Mouse (Mus musculus): ENCODE measurements at regions not wholly inside any gene's neighbourhood (a gene's known extent, or its start where the extent isn't known, plus 50 kb on each side); places are given as distances from the start of the nearest gene placed in this dataset.

GRCm38 (mm10) chr13:28492015-28492414 lies 234.7 kb downstream of the Gm11361 start:
- DNase-seq (ENCODE audit: low read depth, low spot score), result no peak
- H3K27me3 ChIP-seq (ENCODE audit: control insufficient read depth in 1 of 2, insufficient read depth in 2 of 2, low read length in 2 of 2), result no peaks in the 10 kb centered on the region
- no peaks in the 10 kb centered on the region for H3K36me3 ChIP-seq (ENCODE audit: control insufficient read depth in 1 of 2, insufficient read depth in 2 of 2, low read length in 2 of 2)
- H3K4me1 ChIP-seq (ENCODE audit: control insufficient read depth in 1 of 2, insufficient read depth in 2 of 2, low read length in 2 of 2), result no peaks in the 10 kb centered on the region
- H3K79me2 ChIP-seq (ENCODE audit: control insufficient read depth, insufficient read depth, low read length, poor library complexity), result no peaks in the 10 kb centered on the region
- TF ChIP-seq POLR2AphosphoS2 (IDR thresholded peaks at IDR 0.05; ENCODE audit: low read length) (no peak), GATA1 (IDR thresholded peaks at IDR 0.05; ENCODE audit: low read depth, low read length) (no peak), ZC3H11A (IDR thresholded peaks at IDR 0.05; ENCODE audit: low read depth, low read length) (no peak), JUND (IDR thresholded peaks at IDR 0.05; ENCODE audit: low read depth, low read length) (no peak), RAD21 (IDR thresholded peaks at IDR 0.05; ENCODE audit: low read depth, low read length) (no peak), USF1 (IDR thresholded peaks at IDR 0.05; ENCODE audit: low read depth, low read length) (no peak), SIN3A (IDR thresholded peaks at IDR 0.05; ENCODE audit: low read length) (no peak), MAZ (IDR thresholded peaks at IDR 0.05; ENCODE audit: low read depth, low read length) (no peak)
- H3K27ac ChIP-seq (ENCODE audit: control insufficient read depth, low read depth, low read length), result no peak overlapping the region
- H3K9ac ChIP-seq (ENCODE audit: control insufficient read depth, low read depth, low read length, poor library complexity, severe bottlenecking), result no peak overlapping the region
- no peak overlapping the region for H3K4me3 ChIP-seq (ENCODE audit: control insufficient read depth in 1 of 2, insufficient read depth in 1 of 2, low read depth in 2 of 2, low read length in 2 of 2)
- H3K9me3 ChIP-seq (replicated peaks; ENCODE audit: insufficient read depth, low read length), result no peaks in the 10 kb centered on the region

DNA sequence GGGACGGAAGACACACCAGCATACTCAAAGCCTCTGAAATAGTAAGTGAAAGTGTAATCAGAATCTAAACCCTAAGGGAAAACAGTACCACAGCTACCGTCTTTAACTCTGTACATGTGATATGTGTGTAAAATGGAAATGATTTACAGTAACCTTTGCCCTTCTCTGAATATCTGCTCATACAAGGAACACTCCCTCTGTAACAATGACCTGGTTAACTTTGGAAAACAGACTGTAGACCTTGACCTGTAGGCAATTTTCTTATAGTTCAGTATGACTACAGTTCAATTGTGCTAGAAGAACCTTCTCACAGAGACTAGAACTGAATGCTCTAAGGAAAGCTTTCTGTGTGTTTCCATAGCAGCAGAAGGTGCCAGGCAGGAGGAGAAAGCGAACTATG lies 226.4 kb downstream of the Gm11361 start:
- TF ChIP-seq NELFE (IDR thresholded peaks at IDR 0.05; ENCODE audit: low read depth, low read length), result no peak
- no peak for TF ChIP-seq MAZ (IDR thresholded peaks at IDR 0.05; ENCODE audit: low read depth, low read length)
- no peak for TF ChIP-seq E2F4 (IDR thresholded peaks at IDR 0.05; ENCODE audit: borderline replicate concordance, low read depth, low read length)
- no peak for TF ChIP-seq MAX (IDR thresholded peaks at IDR 0.05; ENCODE audit: low read length)
- no peak for TF ChIP-seq RAD21 (IDR thresholded peaks at IDR 0.05; ENCODE audit: low read depth, low read length)
- TF ChIP-seq ZMIZ1 (IDR thresholded peaks at IDR 0.05; ENCODE audit: low read depth, low read length), result no peak
- TF ChIP-seq ELF1 (IDR thresholded peaks at IDR 0.05; ENCODE audit: low read depth, low read length), result no peak
- TF ChIP-seq POLR2A (IDR thresholded peaks at IDR 0.05; ENCODE audit: control insufficient read depth in 1 of 2, insufficient read depth in 1 of 2, low read depth in 1 of 2, low read length in 2 of 2, poor library complexity in 1 of 2), result no peak
- TF ChIP-seq CHD2 (IDR thresholded peaks at IDR 0.05; ENCODE audit: low read length), result no peak
- TF ChIP-seq TCF12 (IDR thresholded peaks at IDR 0.05; ENCODE audit: low read depth, low read length), result no peak
- TF ChIP-seq USF2 (IDR thresholded peaks at IDR 0.05; ENCODE audit: borderline replicate concordance in 1 of 2, insufficient read depth in 1 of 2, low read depth in 1 of 2, low read length in 2 of 2), result no peak
- no peak for TF ChIP-seq MEF2A (IDR thresholded peaks at IDR 0.05; ENCODE audit: extremely low read depth, insufficient replicate concordance, low read depth, low read length, poor library complexity, severe bottlenecking)
- TF ChIP-seq USF1 (IDR thresholded peaks at IDR 0.05; ENCODE audit: low read depth, low read length), result no peak
- no peak for TF ChIP-seq SIN3A (IDR thresholded peaks at IDR 0.05; ENCODE audit: low read length)
- no peak for TF ChIP-seq ZKSCAN1 (IDR thresholded peaks at IDR 0.05; ENCODE audit: low read depth, low read length)
- Histone ChIP-seq H3K9me3 (replicated peaks; ENCODE audit: insufficient read depth, low read length) (no peaks in the 10 kb centered on the region), H3K4me1 (ENCODE audit: control insufficient read depth in 1 of 2, insufficient read depth in 2 of 2, low read length in 2 of 2) (no peaks in the 10 kb centered on the region), H3K9ac (ENCODE audit: control insufficient read depth, low read depth, low read length, poor library complexity, severe bottlenecking) (no peak overlapping the region), H3K79me2 (ENCODE audit: control insufficient read depth, insufficient read depth, low read length, poor library complexity) (no peaks in the 10 kb centered on the region), H3K36me3 (ENCODE audit: control insufficient read depth in 1 of 2, insufficient read depth in 2 of 2, low read length in 2 of 2) (no peaks in the 10 kb centered on the region), H3K4me3 (ENCODE audit: control insufficient read depth in 1 of 2, insufficient read depth in 1 of 2, low read depth in 2 of 2, low read length in 2 of 2) (no peak overlapping the region), H3K27ac (ENCODE audit: control insufficient read depth, low read depth, low read length) (no peak overlapping the region), H3K27me3 (ENCODE audit: control insufficient read depth in 1 of 2, insufficient read depth in 2 of 2, low read length in 2 of 2) (no peaks in the 10 kb centered on the region)
- DNase-seq (ENCODE audit: low read depth, low spot score), result no peak

All from MEL (cell line).